Mouse (Mus musculus) intestine, embryonic 14.5 days (tissue): ENCODE measurements at regions not wholly inside any gene's neighbourhood (a gene's known extent, or its start where the extent isn't known, plus 50 kb on each side); places are given as distances from the start of the nearest gene placed in this dataset.
"Not testable (repeated sequence)": the region's sequence is repeated elsewhere in the genome, so short reads cannot be mapped to it uniquely, and the experiment has no call there.

Source experiments
- ATAC-seq: fragments of 200-750 bp; cut with Nextera tagmentation; replicated peaks from 2 replicates; pipeline ENCODE4 v1.8.0; 2017; ENCODE audit warnings: low read depth, moderate number of reproducible peaks, moderate TSS enrichment, moderate library complexity; ENCODE audit not compliant: low FRiP score, low TSS enrichment
- DNase-seq: peaks from one replicate; pipeline ENCODE4 v3.0.0-alpha.2; 2018; ENCODE audit warnings: low spot score
- H3K27ac ChIP-seq: fragments of 300-500 bp; sonication (generic); 2 replicates; pipeline ENCODE4 v1.5.1; 2014; ENCODE audit warnings: low read depth, mild to moderate bottlenecking, control low read depth
- H3K27me3 ChIP-seq: fragments of 300-500 bp; sonication (generic); replicated peaks from 2 replicates; pipeline ENCODE4 v1.6.1; 2014; ENCODE audit warnings: low read length, control low read depth; ENCODE audit not compliant: control insufficient read depth, insufficient read depth
- H3K36me3 ChIP-seq: fragments of 300-500 bp; sonication (generic); 2 replicates; pipeline ENCODE4 v1.6.1; 2014; ENCODE audit warnings: low read length, control low read depth; ENCODE audit not compliant: control insufficient read depth, insufficient read depth
- H3K4me1 ChIP-seq: fragments of 300-500 bp; sonication (generic); replicated peaks from 2 replicates; pipeline ENCODE4 v1.6.1; 2014; ENCODE audit warnings: low read length, control low read depth, mixed read lengths; ENCODE audit not compliant: control insufficient read depth, insufficient read depth
- H3K4me2 ChIP-seq: fragments of 300-500 bp; sonication (generic); 2 replicates; pipeline ENCODE4 v1.6.1; 2014; ENCODE audit warnings: low read length
- H3K4me3 ChIP-seq: fragments of 300-500 bp; sonication (generic); 2 replicates; pipeline ENCODE4 v1.5.1; 2014; ENCODE audit warnings: low read depth, low read length, control low read depth, mixed read lengths
- H3K9ac ChIP-seq: fragments of 300-500 bp; sonication (generic); 2 replicates; pipeline ENCODE4 v1.6.1; 2014; ENCODE audit warnings: mild to moderate bottlenecking, low read length
- H3K9me3 ChIP-seq: fragments of 300-500 bp; sonication (generic); 2 replicates; pipeline ENCODE4 v1.6.1; 2016; ENCODE audit warnings: low read length, control low read depth; ENCODE audit not compliant: control insufficient read depth
- WGBS: fragments of 180-500 bp; shearing (Covaris S2); extraction: QIAGEN DNeasy Blood & Tissue Kit; methylation state at CpG from one replicate; pipeline ENCODE4 v1.1.7; 2014; 5-methylcytosine and 5-hydroxymethylcytosine counted together

GRCm38 (mm10) chr1:35913551-35913950 lies 154.6 kb upstream of the Hs6st1 start:
- Histone ChIP-seq H3K27me3 (no peaks in the 10 kb centered on the region), H3K4me1 (no peaks in the 10 kb centered on the region), H3K4me2 (no peak overlapping the region), H3K36me3 (no peaks in the 10 kb centered on the region), H3K27ac (no peak overlapping the region), H3K4me3 (no peak overlapping the region), H3K9me3 (no peaks in the 10 kb centered on the region), H3K9ac (no peak overlapping the region)
- no peak for ATAC-seq
- 80% methylated on average over 4 of the region's 4 CpGs for WGBS
- DNase-seq: no peak

GRCm38 (mm10) chr1:35914175-35914574 lies 154.0 kb upstream of the Hs6st1 start:
- DNase-seq, H3K4me3 ChIP-seq, ATAC-seq, H3K27me3 ChIP-seq, H3K9ac ChIP-seq, H3K4me1 ChIP-seq, H3K27ac ChIP-seq, H3K9me3 ChIP-seq, H3K4me2 ChIP-seq, H3K36me3 ChIP-seq: not testable (repeated sequence)
- WGBS: 94% methylated on average over 8 of the region's 8 CpGs

GRCm38 (mm10) chr1:35915526-35915925 lies 152.7 kb upstream of the Hs6st1 start:
- Histone ChIP-seq H3K4me3 (no peak overlapping the region), H3K27ac (no peak overlapping the region), H3K36me3 (no peaks in the 10 kb centered on the region), H3K4me2 (no peak overlapping the region), H3K27me3 (no peaks in the 10 kb centered on the region), H3K9me3 (no peaks in the 10 kb centered on the region), H3K4me1 (no peaks in the 10 kb centered on the region), H3K9ac (no peak overlapping the region)
- DNase-seq: no peak
- ATAC-seq: no peak
- 83% methylated on average over 6 of the region's 6 CpGs for WGBS

- no peak overlapping the region for H3K27ac ChIP-seq
- no peak overlapping the region for H3K4me2 ChIP-seq
- H3K36me3 ChIP-seq: no peaks in the 10 kb centered on the region
- ATAC-seq: no peak
- no peaks in the 10 kb centered on the region for H3K27me3 ChIP-seq
- H3K9ac ChIP-seq: no peak overlapping the region
- WGBS: 70% methylated on average over 12 of the region's 12 CpGs
- H3K9me3 ChIP-seq: no peaks in the 10 kb centered on the region
- H3K4me3 ChIP-seq: no peak overlapping the region
- H3K4me1 ChIP-seq: no peaks in the 10 kb centered on the region
- DNase-seq: no peak
Measured at GRCm38 (mm10) chr1:35919840-35920734, 148.1 kb upstream of the Hs6st1 start.

- H3K4me2 ChIP-seq: no peak overlapping the region
- 84% methylated on average over 4 of the region's 4 CpGs for WGBS
- DNase-seq (no peak), ATAC-seq (no peak)
- H3K9ac ChIP-seq: no peak overlapping the region
- no peak overlapping the region for H3K27ac ChIP-seq
- H3K27me3 ChIP-seq: no peaks in the 10 kb centered on the region
- no peak overlapping the region for H3K4me3 ChIP-seq
- peaks cover 17% of the 10 kb centered on the region for H3K4me1 ChIP-seq
- no peaks in the 10 kb centered on the region for H3K9me3 ChIP-seq
- no peaks in the 10 kb centered on the region for H3K36me3 ChIP-seq
Measured at GRCm38 (mm10) chr1:35924796-35925195, 143.4 kb upstream of the Hs6st1 start.

- no peak overlapping the region for H3K4me3 ChIP-seq
- WGBS: 86% methylated on average over 4 of the region's 4 CpGs
- no peaks in the 10 kb centered on the region for H3K27me3 ChIP-seq
Measured at GRCm38 (mm10) chr1:35925301-35925700, 142.9 kb upstream of the Hs6st1 start.

GRCm38 (mm10) chr1:35926191-35927048 lies 141.8 kb upstream of the Hs6st1 start:
- no peak for ATAC-seq
- Histone ChIP-seq H3K4me1 (peaks cover 22% of the 10 kb centered on the region), H3K27me3 (no peaks in the 10 kb centered on the region), H3K4me3 (no peak overlapping the region), H3K36me3 (no peaks in the 10 kb centered on the region), H3K4me2 (no peak overlapping the region), H3K27ac (peak overlapping the region; percentile 12; the same call in 1 of the 2 replicates), H3K9me3 (no peaks in the 10 kb centered on the region), H3K9ac (no peak overlapping the region)
- DNase-seq: no peak
- 28% methylated on average over 5 of the region's 5 CpGs for WGBS

More at GRCm38 (mm10) chr1:35925301-35925700, 142.9 kb upstream of the Hs6st1 start:
- H3K9ac ChIP-seq: no peak overlapping the region
- H3K9me3 ChIP-seq: no peaks in the 10 kb centered on the region
- ATAC-seq (no peak), DNase-seq (no peak)
- H3K4me1 ChIP-seq: peaks cover 19% of the 10 kb centered on the region
- no peak overlapping the region for H3K27ac ChIP-seq
- H3K4me2 ChIP-seq: no peak overlapping the region
- H3K36me3 ChIP-seq: no peaks in the 10 kb centered on the region

GRCm38 (mm10) chr1:35927049-35927415 lies 141.2 kb upstream of the Hs6st1 start:
- Histone ChIP-seq H3K4me3 (no peak overlapping the region), H3K27ac (0 out of 2 replicates have a peak overlapping the region, but pooled peaks have one; percentile 12), H3K36me3 (no peaks in the 10 kb centered on the region), H3K9me3 (no peaks in the 10 kb centered on the region), H3K4me2 (no peak overlapping the region), H3K4me1 (peaks cover 22% of the 10 kb centered on the region), H3K9ac (no peak overlapping the region), H3K27me3 (no peaks in the 10 kb centered on the region)
- WGBS: 28% methylated on average over 3 of the region's 3 CpGs
- DNase-seq (no peak), ATAC-seq (no peak)
